Mouse (Mus musculus) induced T-regulatory cell, adult 2 months (primary cell): Measurements from ENCODE around the gene Zbed3.

Source experiments
- DNase-seq: peaks from one replicate; pipeline ENCODE4 v3.0.0-alpha.2; 2012; ENCODE audit warnings: low read depth

Zbed3 gene

DNA sequence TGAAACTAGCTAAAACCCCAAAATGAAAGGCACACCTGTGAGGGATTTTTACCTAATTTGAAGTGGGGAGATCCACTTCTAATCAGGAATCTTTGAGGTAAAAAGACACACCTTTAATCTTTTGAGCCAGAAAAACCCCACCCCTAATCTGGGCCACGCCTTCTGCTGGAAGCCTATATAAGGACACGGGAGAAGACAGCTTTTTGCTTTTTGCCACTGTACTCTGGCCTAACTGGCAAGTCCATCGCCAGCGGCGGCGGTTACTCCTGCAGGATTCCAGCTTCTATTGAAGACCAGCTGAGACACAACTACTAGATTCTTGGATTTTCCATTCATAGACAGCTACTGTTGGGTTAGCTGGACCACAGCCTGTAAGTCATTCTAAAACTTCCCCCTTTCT is at the start of gene Zbed3:
Gene Zbed3 (plus strand): TSS at position 213 of the 400 bp plus-strand sequence.
- no peak for DNase-seq

GRCm38 (mm10) chr13:95278426-95279025 is 44.9 kb upstream of the Zbed3 start:
- DNase-seq: no peak

- no peak for DNase-seq
Measured at GRCm38 (mm10) chr13:95281740-95282673, 41.4 kb upstream of the Zbed3 start.

DNA sequence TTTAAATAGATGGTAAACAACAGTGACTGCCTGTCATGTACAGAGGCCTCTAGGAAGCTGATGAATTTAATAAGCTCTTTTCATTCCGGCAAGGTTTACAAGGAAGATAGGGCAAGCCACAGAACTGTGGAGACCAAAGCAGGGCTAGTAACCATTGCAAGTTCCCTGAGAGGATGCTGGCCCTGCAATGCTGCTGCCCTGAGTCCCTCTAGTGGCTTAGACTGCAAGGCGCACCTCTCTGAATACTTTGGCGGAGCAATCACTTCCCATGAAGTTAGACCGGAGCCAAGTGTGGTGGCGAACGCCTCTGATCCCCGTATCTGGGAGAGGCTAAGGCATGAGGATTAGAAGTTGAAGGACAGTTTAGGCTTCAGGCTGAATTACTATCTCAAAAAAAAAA is 36.4 kb upstream of the Zbed3 start:
- peak; percentile 42 for DNase-seq

DNA sequence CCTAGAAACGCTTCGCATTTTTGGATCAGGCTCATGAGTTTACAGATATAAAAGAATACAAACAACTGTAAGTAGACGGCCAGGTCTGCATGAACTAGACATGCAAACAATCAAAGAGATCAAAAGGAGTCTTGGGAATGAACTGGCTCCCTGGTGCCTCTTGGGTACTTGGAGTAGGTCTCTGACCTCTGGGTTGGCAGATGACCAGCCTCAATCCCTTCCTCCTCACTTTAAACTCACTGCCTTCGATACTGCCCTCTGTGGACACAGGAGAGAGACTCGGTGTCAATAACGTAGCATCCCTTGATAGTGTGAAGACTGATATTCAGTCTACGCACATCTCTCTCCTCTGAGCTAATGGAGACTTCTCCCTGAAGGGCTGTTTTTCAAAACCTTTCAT is 35.4 kb upstream of the Zbed3 start:
- DNase-seq: no peak

- no peak for DNase-seq
Measured at GRCm38 (mm10) chr13:95291983-95292382, 31.4 kb upstream of the Zbed3 start.

DNA sequence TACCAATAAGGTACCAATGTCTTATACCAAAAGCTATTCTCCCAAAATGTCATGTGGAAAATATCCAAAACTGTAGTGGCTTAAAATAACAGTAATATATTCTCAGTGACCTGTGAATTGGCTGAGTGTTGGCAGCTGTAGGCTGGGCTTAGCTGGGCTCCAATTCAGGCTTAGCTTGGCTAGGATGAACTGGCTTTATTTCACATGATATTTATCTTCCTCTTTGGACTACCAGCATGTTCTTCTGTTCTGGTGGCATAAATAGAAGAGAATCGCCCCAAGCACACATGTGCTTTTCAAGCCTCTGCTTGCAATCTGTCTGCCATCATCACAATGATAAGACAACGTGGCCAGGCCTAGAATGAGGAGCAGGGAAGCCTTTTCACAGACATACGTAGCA is 23.5 kb upstream of the Zbed3 start:
- DNase-seq: no peak

GRCm38 (mm10) chr13:95306596-95306995 is 16.8 kb upstream of the Zbed3 start:
- DNase-seq: no peak

- DNase-seq: no peak
Measured at GRCm38 (mm10) chr13:95307100-95307655, 16.2 kb upstream of the Zbed3 start.

- no peak for DNase-seq
Measured at GRCm38 (mm10) chr13:95312016-95312415, 11.4 kb upstream of the Zbed3 start.

GRCm38 (mm10) chr13:95319153-95319552 is 4.3 kb upstream of the Zbed3 start:
- DNase-seq: no peak

GRCm38 (mm10) chr13:95320451-95320850 is 3.0 kb upstream of the Zbed3 start:
- no peak for DNase-seq

GRCm38 (mm10) chr13:95323950-95324625 is 676 bp downstream of the Zbed3 start:
- peak; percentile 61 for DNase-seq

- DNase-seq: no peak
Measured at GRCm38 (mm10) chr13:95324626-95325079, 1.2 kb downstream of the Zbed3 start.

GRCm38 (mm10) chr13:95325080-95325906 is 1.9 kb downstream of the Zbed3 start:
- peak; percentile 69 for DNase-seq

DNA sequence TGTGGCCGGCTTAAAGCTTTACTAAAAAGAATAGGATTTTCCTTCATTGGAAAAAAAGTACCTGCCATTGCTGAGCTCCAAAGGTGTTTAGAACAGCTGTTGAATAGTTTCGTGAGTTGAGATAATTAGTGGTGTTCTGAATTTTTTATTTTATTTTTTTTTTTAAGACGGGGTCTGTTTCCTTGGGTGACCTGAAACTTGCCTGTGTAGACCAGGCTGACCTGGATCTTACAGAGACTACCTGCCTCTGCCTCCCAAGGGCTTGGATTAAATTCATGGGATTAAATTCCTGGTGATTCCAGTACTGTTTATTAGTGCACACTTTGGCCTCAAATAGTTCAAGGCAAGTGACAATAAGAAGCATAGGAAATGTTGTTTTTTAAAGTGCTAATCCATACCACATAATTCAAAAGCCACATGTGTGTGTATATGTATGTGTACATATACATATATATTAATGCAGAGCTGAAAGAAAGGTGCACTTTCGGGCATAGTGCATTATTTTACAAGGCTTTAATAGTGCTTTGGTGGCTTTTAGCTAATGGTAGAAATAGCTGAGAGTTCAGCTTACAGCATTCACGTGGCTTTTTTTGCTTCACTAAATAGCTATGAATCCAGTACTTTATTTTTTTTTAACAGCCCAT is 2.6 kb downstream of the Zbed3 start:
- DNase-seq: no peak

DNA sequence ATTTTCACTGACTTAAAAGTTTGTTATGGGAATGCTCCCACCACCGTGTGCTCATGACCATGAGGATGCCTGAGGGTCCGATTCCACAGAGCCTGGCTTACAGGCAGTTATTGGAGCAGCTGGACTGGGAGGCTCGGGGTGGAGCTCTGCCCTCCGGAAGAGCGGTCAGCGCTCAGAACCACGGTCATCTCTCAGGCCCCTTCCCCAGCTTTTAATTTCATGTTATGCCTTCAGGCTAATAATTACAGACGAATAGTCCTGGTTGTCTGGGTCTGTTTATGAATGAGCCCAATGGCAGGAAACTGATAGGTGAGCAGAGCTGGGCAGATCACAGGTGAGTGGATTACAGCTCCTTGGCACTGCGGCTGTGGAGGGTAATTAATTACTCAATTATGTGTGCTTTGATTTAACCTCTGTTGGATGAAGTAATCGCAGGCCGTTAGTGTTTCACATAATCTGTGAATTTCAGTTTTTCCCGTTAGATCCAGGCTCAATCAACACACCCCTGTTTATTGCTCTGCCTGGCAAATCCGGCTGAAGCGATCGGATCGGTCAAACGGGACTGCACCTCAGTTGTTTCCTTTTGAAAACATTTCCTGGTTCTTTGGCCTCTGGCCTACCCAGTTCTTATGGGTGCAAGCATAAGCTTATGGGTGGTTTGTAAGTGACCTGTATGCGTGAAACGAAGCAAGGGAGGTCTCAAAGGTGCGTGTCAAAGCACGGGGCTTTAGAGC is 3.4 kb downstream of the Zbed3 start:
- DNase-seq: no peak

- DNase-seq: no peak
Measured at GRCm38 (mm10) chr13:95327345-95327741, 3.9 kb downstream of the Zbed3 start.

- no peak for DNase-seq
Measured at GRCm38 (mm10) chr13:95328767-95329166, 5.4 kb downstream of the Zbed3 start.

DNA sequence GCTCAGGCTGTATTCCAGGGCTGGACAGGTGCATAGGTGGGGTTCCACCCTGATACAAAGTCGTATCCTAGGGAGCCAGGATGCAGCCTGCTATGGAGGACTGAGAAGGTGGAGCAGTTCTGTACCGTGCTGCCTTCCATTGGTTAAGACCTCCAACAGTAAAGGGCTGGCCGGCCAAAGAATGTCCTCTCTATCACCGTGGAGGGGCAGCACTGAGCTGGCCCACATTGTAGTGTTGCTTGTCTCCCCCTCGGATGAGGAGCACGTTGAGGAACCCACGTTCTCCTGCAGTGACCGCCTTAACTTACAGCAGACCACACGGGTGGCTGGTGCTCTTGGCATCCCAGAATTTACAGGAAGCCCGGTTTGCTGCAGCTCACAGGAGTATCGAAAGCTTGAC is 7.1 kb downstream of the Zbed3 start:
- DNase-seq: no peak
